Mouse (Mus musculus) thymus, postnatal 4 days (tissue): ENCODE measurements around the gene Lcn6.
"Not testable (repeated sequence)": the region's sequence is repeated elsewhere in the genome, so short reads cannot be mapped to it uniquely, and the experiment has no call there.

Experiments
- DNase-seq: peaks from one replicate; pipeline ENCODE4 v3.0.0; 2021

The Lcn6 gene

GRCm38 (mm10) chr2:25706643-25707481, 30.3 kb downstream of the Lcn6 start, which contains the start of gene Bmyc:
Gene Bmyc (plus strand): TSS chr2:25706739.
- DNase-seq: peak; percentile 87

DNA sequence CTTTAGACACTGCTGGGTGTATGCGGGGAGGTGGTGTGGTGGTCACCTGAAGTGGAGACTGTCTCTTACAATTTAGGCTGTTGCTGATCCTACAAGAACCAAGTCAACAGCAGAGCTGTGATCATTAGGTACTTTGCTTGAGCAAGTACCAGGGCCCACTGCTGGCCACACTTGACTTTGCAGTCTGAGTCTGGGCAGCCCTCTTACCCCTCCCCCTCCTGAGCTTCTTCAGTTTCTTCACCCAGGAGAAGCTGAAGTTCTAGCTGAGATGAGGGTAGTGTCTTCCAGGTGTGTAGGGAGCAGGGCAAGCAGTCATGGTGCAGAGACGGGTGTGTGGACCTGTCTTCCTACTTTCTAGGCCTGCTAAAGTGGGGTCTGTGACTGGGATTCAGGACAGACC, 31.5 kb downstream of the Lcn6 start:
- peak; percentile 61 for DNase-seq

DNA sequence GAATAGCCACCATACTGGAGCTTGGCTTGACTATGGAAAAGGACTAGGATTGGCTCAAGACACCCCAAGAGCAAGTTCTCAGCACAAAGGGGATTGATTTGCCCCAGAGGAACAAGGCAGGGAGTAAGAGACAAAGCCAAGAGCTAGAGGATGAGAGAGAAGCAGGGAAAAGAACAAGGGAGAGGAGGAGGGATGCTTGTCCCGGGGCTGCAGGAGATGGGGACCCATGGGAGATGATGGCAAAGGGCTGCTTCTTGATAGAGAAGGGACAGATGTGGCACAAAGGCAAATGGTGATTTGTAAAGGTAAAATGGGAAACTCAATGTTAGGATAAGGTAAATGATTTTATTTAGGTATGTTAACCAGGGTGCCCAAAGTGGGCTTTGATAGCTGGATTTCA, 32.5 kb downstream of the Lcn6 start:
- DNase-seq: not testable (repeated sequence)

- not testable (repeated sequence) for DNase-seq
Observed at GRCm38 (mm10) chr2:25709791-25710190, 33.2 kb downstream of the Lcn6 start.

GRCm38 (mm10) chr2:25711641-25712040, 35.1 kb downstream of the Lcn6 start:
- not testable (repeated sequence) for DNase-seq

DNA sequence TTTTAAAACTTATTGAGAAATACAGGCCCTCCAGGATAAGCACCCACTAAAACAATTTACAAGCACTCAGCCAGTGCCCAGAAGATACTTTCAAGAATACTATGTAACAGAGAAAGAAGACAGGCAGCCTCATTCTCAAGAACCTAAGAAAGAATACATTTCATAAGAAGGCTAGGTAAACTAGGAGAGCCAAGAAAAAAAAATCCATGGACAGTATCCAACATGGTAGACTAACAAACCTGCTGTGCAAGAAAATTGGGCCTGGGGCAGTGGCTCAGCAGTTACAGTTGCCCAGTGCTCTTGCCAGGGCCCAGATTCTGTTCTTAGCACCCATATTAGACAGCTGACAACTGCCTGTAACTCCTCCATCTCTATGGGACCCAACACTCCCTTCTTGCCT, 40.6 kb downstream of the Lcn6 start:
- DNase-seq: no peak
